Mouse (Mus musculus): ENCODE measurements at regions not wholly inside any gene's neighbourhood (a gene's known extent, or its start where the extent isn't known, plus 50 kb on each side); places are given as distances from the start of the nearest gene placed in this dataset.

GRCm38 (mm10) chr7:136707200-136708003 is 187.0 kb upstream of the Mgmt start:
- DNase-seq, result no peak

DNA sequence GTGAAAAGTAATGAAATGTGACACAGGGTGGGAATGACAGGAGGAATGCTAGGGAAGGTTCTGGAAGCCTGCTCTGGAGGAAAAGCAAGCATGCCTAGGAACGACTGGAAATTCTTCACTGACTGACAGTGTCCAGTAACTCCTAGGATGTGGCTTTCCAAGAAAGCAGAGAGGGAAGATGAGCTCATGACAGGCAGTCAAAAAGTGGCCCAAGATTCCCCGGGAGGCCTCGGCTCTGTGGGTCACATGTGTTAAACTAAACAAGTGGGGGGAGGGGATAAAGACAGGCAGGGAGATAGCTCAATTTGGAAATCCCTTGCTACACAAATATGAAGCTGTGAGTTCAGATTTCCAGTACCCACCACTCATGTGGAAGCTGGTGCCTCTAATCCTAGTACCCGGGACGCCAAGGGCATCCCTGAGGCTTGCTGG is 186.4 kb upstream of the Mgmt start:
- no peak for DNase-seq

- DNase-seq, result no peak
Observed at GRCm38 (mm10) chr7:136710653-136711052, 183.8 kb upstream of the Mgmt start.

DNA sequence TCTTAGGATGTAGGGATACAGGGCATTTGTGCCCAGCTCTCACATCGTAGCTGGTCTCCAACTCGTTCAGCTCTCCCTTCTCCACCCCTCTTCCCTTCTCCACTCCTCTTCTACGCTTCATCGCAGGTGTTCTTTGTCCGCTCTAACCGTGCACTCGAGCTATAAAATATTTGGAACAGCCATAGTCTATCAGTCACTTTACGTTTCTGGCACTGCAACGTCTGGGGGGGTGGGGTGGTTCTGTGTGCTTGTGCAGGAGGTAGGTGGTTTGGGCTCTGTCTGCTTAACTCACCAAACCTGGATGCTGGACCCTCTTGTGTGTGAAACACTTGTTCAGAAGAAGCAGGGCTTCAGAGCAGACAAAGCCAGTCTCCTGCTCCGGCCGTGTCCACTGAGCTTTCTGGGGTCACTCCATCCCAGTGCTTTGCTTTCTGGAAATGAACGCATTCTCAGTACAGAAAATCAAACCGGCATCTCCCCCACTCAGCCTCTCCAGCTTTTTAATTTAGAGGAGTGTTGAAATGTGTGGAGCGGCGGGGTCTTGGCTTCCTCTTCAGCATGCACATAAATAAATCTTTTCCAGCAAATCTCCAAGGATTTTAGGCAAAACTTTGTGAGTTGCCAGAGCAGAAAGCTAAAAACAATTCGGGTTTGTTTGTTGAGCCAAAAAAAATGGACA is 181.3 kb upstream of the Mgmt start:
- DNase-seq, result no peak

- no peak for DNase-seq
Observed at GRCm38 (mm10) chr7:136727628-136728402, 166.6 kb upstream of the Mgmt start.

DNA sequence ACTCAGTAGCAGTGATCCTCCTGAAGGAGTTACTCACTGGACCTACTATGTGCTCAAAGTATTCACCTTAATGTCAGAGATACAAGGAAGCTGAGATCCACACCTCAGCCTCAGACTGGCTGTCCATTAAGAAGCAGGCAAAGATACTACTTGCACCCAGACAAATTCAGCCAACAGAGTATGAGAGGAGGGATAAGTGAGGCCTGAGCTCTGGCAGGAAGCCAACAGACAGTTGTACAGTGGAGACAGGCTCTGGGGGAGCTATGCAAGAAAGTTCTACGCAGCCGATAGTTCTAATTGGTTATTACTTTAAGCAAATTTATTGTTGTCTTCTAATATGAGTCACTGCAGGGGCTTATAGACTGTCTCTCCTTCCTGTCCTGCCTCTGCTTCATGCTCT is 152.2 kb upstream of the Mgmt start:
- no peak for DNase-seq

DNA sequence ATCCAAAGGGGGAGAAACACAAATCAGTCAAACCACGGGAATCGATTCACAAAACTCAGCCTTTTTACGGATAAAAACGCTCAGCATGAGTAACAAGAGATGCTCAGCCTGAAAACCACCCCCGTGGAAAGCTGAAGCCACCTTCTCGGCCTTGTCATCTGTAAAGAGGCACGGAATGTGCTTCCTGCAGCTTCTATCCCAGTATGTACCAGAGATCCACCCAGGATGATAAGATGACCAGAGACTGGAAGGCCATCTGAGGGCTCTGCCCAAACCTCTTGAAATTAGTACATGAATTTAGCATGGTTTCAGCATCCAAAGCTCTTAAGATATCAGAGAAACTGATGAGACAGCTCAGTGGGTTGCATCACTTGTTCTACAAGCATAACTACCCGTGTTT is 149.0 kb upstream of the Mgmt start:
- DNase-seq, result no peak

DNA sequence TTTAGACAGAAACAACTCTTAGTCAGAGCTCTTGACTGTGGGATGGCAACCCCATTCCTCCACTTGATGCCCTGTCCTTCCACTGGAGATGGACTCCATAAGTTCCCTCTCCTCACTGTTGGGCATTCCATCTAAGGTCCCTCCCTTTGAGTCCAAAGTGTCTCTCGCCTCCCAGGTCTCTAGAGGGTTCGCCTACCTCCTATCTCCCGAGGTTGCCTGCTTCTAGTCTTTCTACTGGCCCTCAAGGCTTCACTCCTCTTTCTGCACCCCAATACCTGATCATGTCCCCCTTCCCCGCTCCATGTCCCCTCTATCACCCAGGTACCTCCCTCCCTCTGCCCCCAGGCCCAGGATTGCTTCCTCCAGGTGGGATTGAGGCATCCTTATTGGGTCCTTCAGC is 142.9 kb upstream of the Mgmt start:
- DNase-seq, result no peak

DNA sequence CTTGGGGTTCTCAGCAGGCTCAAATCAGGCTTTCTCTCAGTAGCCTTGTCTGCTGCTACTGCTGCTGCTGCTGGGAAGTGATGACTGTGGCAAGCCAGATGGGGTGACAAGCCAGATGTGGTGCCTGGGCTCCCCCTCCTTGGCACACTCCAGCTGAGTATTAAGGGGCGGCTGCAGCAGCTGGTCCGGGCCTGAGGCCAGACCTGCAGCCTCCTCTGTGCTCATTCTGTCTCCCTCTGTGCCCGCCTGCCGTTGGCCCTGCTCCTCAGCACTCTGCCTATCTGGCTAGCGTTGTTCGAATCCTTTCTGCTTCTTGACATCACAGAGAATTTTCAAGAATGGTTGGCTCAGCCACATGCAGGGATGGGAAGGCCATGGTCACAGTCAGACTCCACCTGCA is 139.6 kb upstream of the Mgmt start:
- DNase-seq, result no peak

DNA sequence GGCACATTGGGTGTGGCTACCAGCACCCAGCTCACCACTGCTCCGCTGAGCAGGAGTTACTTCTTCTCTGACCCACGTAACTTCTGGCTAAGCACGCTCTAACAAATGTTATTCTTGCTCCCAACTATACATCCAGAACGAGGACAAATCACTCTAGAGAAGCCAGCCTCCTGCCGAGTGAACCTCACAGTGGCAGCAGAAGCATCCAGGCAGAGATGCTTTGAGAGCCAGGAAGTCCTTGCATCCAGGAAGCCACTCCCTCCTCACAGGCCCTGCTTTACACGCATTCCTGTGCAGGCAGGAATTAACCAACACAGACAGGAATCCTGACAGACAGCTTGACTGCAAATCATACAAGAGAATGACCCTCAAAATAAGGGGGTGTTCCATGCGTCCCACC is 129.4 kb upstream of the Mgmt start:
- no peak for DNase-seq

GRCm38 (mm10) chr7:136767231-136767630 is 127.2 kb upstream of the Mgmt start:
- no peak for DNase-seq

GRCm38 (mm10) chr7:136780708-136781107 is 113.7 kb upstream of the Mgmt start:
- no peak for DNase-seq

GRCm38 (mm10) chr7:136791162-136791561 is 103.3 kb upstream of the Mgmt start:
- no peak for DNase-seq

GRCm38 (mm10) chr7:136792131-136792530 is 102.3 kb upstream of the Mgmt start:
- DNase-seq, result no peak

DNA sequence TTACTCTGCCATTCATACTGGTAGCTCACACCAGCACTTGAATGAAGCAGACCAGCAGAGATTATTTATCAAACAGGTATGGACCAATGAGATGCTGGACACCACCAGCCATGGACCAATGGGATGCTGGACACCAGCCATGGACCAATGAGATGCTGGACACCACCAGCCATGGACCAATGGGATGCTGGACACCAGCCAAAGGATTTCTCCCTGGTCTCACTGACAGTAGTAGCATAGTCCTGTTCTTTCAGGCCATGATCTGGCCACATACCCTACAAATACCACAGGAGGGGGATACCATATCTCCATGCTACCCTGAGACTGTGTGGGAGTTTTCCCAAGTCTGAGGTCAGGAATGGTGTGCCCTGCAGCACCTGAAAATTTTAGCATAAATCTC is 98.0 kb upstream of the Mgmt start:
- no peak for DNase-seq

DNA sequence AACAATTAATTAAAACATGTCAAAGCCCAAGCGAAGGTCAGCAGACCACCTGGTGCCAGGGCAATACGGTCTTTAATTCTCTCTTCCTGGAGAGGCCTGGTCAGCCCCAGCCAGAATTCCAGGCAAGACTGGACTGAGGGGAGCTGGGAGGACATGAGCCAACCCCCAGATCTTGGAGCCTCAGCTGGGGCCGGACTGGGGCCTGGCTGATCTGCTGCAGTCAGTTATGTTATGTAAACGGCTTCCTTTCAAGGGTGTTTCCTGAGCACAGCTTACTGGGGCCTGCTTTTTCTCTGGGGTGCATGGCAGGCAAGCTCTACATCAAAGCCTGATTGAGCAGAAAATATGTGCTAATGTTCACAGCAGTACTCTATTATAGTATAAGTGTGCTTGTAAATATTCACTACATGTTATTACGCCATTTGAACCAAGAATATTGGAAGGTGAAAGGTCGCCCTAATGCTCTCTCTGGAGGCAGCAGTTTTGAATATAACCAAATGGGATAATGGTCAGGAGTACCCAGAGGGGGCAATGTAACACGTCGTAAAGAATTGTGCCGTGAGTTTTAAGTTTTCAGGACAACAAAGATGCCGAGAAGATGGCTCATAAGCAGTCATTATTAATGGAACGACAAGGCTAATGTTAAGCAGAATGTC is 96.5 kb upstream of the Mgmt start:
- no peak for DNase-seq

- no peak for DNase-seq
Observed at GRCm38 (mm10) chr7:136798605-136799004, 95.8 kb upstream of the Mgmt start.

DNA sequence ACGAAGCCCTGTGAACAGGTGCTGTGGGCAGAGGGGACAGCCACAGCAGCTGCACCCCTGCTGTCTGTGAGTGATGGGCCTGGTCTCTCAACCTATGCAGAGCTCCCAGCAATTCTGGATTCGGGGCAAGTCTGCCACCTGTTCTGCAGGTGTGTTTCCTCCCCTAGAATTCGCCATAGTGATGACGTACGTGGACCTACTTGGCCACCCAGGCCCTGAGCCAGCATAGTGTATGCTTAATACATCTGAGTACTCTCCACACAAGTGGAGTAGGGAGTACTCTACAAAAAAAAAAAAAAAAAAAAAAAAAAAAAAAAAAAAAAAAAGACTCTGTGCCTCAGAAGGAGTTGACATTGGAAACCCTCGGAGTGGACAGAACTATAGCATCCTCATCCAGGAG is 87.3 kb upstream of the Mgmt start:
- DNase-seq, result peak; percentile 49

DNA sequence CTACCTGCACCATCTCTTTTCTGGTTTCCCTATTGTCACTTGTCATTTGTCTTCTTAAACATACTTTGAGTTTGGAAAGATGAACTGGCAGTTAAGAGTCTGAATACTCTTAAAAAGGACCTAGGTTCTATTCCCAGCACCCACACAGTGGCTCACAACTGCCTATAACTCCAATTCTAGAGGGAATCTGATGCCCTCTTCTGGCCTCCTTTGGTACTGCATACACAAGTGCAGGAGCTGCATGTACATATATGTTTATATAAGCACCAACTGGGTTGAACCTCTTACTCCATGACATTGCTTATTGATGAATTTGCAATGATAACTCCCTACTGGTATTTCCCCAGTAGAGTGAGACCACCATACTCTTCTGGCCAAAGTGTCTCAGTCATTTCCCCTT is 86.4 kb upstream of the Mgmt start:
- DNase-seq, result no peak

DNA sequence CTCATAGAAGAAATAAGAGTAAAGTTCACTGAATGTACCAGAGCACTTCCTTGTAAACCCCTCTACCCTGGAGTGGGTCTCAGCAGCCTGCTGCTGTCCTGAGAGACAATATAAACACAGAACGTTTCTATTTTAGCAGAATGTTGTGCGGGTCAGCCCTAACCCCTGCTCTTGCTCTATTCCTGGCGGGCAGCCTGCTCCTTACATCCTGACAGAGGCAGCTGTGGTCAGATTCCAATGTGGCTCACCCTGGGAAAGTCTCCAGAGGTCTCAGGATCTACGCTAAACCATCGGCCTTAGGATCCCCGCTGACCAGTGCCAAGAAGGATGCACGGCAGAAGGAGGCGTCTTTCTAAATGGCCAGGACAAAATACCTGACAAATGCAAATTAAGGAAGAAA is 84.8 kb upstream of the Mgmt start:
- DNase-seq, result no peak

GRCm38 (mm10) chr7:136813691-136814325 is 80.6 kb upstream of the Mgmt start:
- no peak for DNase-seq

DNA sequence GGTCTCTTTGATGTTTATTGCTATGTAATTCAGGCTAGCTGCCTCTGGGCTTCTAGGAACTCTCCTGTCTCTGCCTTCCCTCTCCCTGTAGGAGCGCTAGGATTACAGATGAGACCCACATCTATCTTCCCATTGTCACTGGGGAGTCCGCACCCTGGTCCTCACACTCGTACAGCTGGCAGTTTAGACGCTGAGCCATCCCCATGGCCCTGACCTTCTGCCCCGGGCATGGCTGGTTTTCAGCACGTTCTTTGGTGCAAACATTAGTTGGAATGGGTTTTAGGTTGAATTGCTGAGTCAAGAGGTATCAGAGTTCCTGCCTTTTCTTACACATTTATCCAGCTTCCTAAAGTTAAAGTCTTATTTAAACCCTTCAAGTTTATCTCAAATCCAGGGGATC is 79.7 kb upstream of the Mgmt start:
- no peak for DNase-seq

- no peak for DNase-seq
Observed at GRCm38 (mm10) chr7:136820291-136820690, 74.1 kb upstream of the Mgmt start.
